Mouse (Mus musculus): ENCODE measurements at regions not wholly inside any gene's neighbourhood (a gene's known extent, or its start where the extent isn't known, plus 50 kb on each side); places are given as distances from the start of the nearest gene placed in this dataset.

GRCm38 (mm10) chr19:54691861-54692260, 435.2 kb downstream of the Gpam start:
- H3K4me2 ChIP-seq (replicated peaks; ENCODE audit: low read depth, low read length) = no peak overlapping the region
- ATAC-seq (ENCODE audit: low FRiP score) (no peak), DNase-seq (ENCODE audit: low spot score) (no peak)
- WGBS = 77% methylated on average over 1 of the region's 1 CpGs
- no peak overlapping the region for H3K4me3 ChIP-seq (ENCODE audit: low read depth, low read length)
- no peak overlapping the region for H3K9ac ChIP-seq (ENCODE audit: low read depth, low read length)
- no peaks in the 10 kb centered on the region for H3K9me3 ChIP-seq (ENCODE audit: control insufficient read depth, low read length)
- H3K36me3 ChIP-seq (ENCODE audit: control insufficient read depth, insufficient read depth, low read length) = no peaks in the 10 kb centered on the region
- no peak overlapping the region for H3K27ac ChIP-seq (ENCODE audit: low read depth, low read length)
- H3K4me1 ChIP-seq (replicated peaks; ENCODE audit: control insufficient read depth, insufficient read depth, low read length) = no peaks in the 10 kb centered on the region
- no peaks in the 10 kb centered on the region for H3K27me3 ChIP-seq (ENCODE audit: control insufficient read depth, insufficient read depth, low read length)

- H3K27me3 ChIP-seq (ENCODE audit: control insufficient read depth, insufficient read depth, low read length) = no peaks in the 10 kb centered on the region
- no peak overlapping the region for H3K4me2 ChIP-seq (replicated peaks; ENCODE audit: low read depth, low read length)
- no peak overlapping the region for H3K27ac ChIP-seq (ENCODE audit: low read depth, low read length)
- no peak overlapping the region for H3K9ac ChIP-seq (ENCODE audit: low read depth, low read length)
- H3K36me3 ChIP-seq (ENCODE audit: control insufficient read depth, insufficient read depth, low read length) = no peaks in the 10 kb centered on the region
- DNase-seq (ENCODE audit: low spot score) (no peak), ATAC-seq (ENCODE audit: low FRiP score) (no peak)
- H3K4me3 ChIP-seq (ENCODE audit: low read depth, low read length) = no peak overlapping the region
- no peaks in the 10 kb centered on the region for H3K4me1 ChIP-seq (replicated peaks; ENCODE audit: control insufficient read depth, insufficient read depth, low read length)
- H3K9me3 ChIP-seq (ENCODE audit: control insufficient read depth, low read length) = no peaks in the 10 kb centered on the region
These were observed 438.4 kb downstream of the Gpam start for GRCm38 (mm10) chr19:54688630-54689029.

- no peak overlapping the region for H3K4me2 ChIP-seq (replicated peaks; ENCODE audit: low read depth, low read length)
- H3K9me3 ChIP-seq (ENCODE audit: control insufficient read depth, low read length) = no peaks in the 10 kb centered on the region
- ATAC-seq (ENCODE audit: low FRiP score) (no peak), DNase-seq (ENCODE audit: low spot score) (no peak)
- H3K36me3 ChIP-seq (ENCODE audit: control insufficient read depth, insufficient read depth, low read length) = no peaks in the 10 kb centered on the region
- no peak overlapping the region for H3K27ac ChIP-seq (ENCODE audit: low read depth, low read length)
- no peak overlapping the region for H3K4me3 ChIP-seq (ENCODE audit: low read depth, low read length)
- no peaks in the 10 kb centered on the region for H3K4me1 ChIP-seq (replicated peaks; ENCODE audit: control insufficient read depth, insufficient read depth, low read length)
- 91% methylated on average over 4 of the region's 4 CpGs for WGBS
- H3K9ac ChIP-seq (ENCODE audit: low read depth, low read length) = no peak overlapping the region
- H3K27me3 ChIP-seq (ENCODE audit: control insufficient read depth, insufficient read depth, low read length) = no peaks in the 10 kb centered on the region
These were observed 441.9 kb downstream of the Gpam start for GRCm38 (mm10) chr19:54685147-54685546.

All from hindbrain, embryonic 11.5 days (tissue).